Mouse (Mus musculus): ENCODE results near the gene Il6ra. TPM values are rescaled to one million over a fixed set of nuclear protein-coding genes. Genes with fewer than 3 reads are reported as not detected.

Gene Il6ra
- total and polyA plus RNA-seq, 2 experiments from 2014 or later: 1.1 to 2.0 TPM

- Histone ChIP-seq H3K27me3 (ENCODE audit: control insufficient read depth, insufficient read depth, low read length) (peaks cover 13% of the 10 kb centered on the region), H3K4me1 (ENCODE audit: control insufficient read depth, insufficient read depth) (peaks cover 4% of the 10 kb centered on the region; the same call in 1 of the 2 replicates), H3K27ac (ENCODE audit: low read depth) (no peak overlapping the region), H3K4me3 (ENCODE audit: low read depth, low read length) (no peak overlapping the region), H3K4me2 (ENCODE audit: low read depth, low read length) (no peak overlapping the region), H3K36me3 (replicated peaks; ENCODE audit: control insufficient read depth, insufficient read depth, low read length) (no peaks in the 10 kb centered on the region), H3K9ac (replicated peaks; ENCODE audit: low read depth, low read length) (no peak overlapping the region), H3K9me3 (replicated peaks; ENCODE audit: control insufficient read depth, low read length) (no peaks in the 10 kb centered on the region)
- DNase-seq (ENCODE audit: low spot score) (no peak), ATAC-seq (ENCODE audit: insufficient read depth, low read depth) (no peak)
- TF ChIP-seq CTCF (IDR thresholded peaks at IDR 0.05; ENCODE audit: low read depth) (no peak), EP300 (IDR thresholded peaks at IDR 0.05; ENCODE audit: low read depth) (no peak)
- WGBS: 65% methylated on average over 5 of the region's 5 CpGs
Measured at GRCm38 (mm10) chr3:89909703-89910542, 3.1 kb downstream of the Il6ra start.

DNA sequence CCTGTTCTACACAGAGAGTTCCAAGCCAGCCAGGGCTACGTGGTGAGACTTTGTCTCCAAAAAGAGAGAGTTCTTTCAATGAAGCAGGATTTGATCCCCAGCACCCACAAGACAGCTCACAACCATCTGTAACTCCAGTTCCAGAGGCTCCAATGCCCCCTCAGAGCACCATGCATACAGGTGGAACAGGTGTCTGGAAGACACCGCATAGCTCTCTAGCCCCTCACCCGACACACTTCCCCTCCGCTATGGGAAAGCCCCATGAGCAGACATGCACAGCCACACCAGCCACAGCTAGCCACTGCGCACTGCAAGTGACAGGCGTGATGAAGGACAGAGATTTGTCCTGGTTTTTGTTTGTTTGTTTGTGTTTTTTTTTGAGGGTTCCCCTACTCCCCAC lies 4.2 kb downstream of the Il6ra start:
- ATAC-seq (ENCODE audit: insufficient read depth, low read depth) (no peak), DNase-seq (ENCODE audit: low spot score) (no peak)
- no peak overlapping the region for H3K4me2 ChIP-seq (ENCODE audit: low read depth, low read length)
- H3K9ac ChIP-seq (replicated peaks; ENCODE audit: low read depth, low read length): no peak overlapping the region
- H3K4me1 ChIP-seq (ENCODE audit: control insufficient read depth, insufficient read depth): peaks cover 4% of the 10 kb centered on the region; the same call in 1 of the 2 replicates
- H3K9me3 ChIP-seq (replicated peaks; ENCODE audit: control insufficient read depth, low read length): no peaks in the 10 kb centered on the region
- no peak overlapping the region for H3K27ac ChIP-seq (ENCODE audit: low read depth)
- TF ChIP-seq EP300 (IDR thresholded peaks at IDR 0.05; ENCODE audit: low read depth) (no peak), CTCF (IDR thresholded peaks at IDR 0.05; ENCODE audit: low read depth) (no peak)
- WGBS: 74% methylated on average over 6 of the region's 6 CpGs
- H3K27me3 ChIP-seq (ENCODE audit: control insufficient read depth, insufficient read depth, low read length): peaks cover 13% of the 10 kb centered on the region
- H3K4me3 ChIP-seq (ENCODE audit: low read depth, low read length): no peak overlapping the region
- no peaks in the 10 kb centered on the region for H3K36me3 ChIP-seq (replicated peaks; ENCODE audit: control insufficient read depth, insufficient read depth, low read length)

DNA sequence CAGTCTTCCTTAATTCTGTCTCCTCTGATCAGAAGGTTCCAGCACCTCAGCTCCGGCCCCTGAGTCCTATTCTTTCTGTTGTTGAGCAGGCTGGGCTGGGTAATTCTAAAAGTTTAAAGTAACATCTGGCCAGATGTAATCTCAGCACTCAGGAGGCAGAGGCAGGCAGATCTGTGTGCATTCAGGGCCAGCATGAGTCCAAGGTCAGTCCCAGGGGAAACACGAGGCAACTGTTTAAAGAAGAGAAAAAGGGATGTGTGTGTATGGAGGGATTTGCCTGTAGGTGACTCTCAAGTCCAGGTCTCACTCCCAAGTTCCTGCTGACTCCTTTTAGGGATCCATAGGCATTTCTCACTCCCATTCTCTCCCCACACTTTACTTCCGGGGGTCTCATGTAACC lies 5.2 kb downstream of the Il6ra start:
- Histone ChIP-seq H3K36me3 (replicated peaks; ENCODE audit: control insufficient read depth, insufficient read depth, low read length) (no peaks in the 10 kb centered on the region), H3K9ac (replicated peaks; ENCODE audit: low read depth, low read length) (no peak overlapping the region), H3K27ac (ENCODE audit: low read depth) (no peak overlapping the region), H3K27me3 (ENCODE audit: control insufficient read depth, insufficient read depth, low read length) (peaks cover 15% of the 10 kb centered on the region), H3K4me1 (ENCODE audit: control insufficient read depth, insufficient read depth) (peaks cover 4% of the 10 kb centered on the region; the same call in 1 of the 2 replicates), H3K4me3 (ENCODE audit: low read depth, low read length) (no peak overlapping the region), H3K4me2 (ENCODE audit: low read depth, low read length) (no peak overlapping the region), H3K9me3 (replicated peaks; ENCODE audit: control insufficient read depth, low read length) (no peaks in the 10 kb centered on the region)
- ATAC-seq (ENCODE audit: insufficient read depth, low read depth) (no peak), DNase-seq (ENCODE audit: low spot score) (no peak)
- TF ChIP-seq CTCF (IDR thresholded peaks at IDR 0.05; ENCODE audit: low read depth): no peak
- no peak for TF ChIP-seq EP300 (IDR thresholded peaks at IDR 0.05; ENCODE audit: low read depth)
- WGBS: 79% methylated on average over 3 of the region's 3 CpGs

DNA sequence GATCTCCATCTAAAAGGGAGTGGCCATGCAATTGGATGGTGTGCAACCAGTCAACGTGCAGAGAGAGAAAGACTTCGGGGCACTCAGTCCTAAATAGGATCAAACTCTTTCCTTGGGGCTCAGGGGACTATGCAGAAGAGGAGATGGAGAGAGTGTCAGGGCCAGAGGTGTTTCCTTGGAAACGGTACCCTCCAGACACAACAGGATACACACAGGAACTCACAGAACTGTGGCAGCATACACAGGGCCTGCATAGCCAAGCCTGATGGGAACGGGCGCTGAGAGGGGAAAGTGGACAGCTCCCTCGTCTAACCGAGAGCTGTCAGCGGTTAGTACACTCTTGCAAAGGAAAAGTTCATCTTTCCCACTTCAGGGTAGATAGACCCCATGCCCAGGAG lies 13.5 kb downstream of the Il6ra start:
- H3K4me2 ChIP-seq (ENCODE audit: low read depth, low read length): no peak overlapping the region
- no peaks in the 10 kb centered on the region for H3K9me3 ChIP-seq (replicated peaks; ENCODE audit: control insufficient read depth, low read length)
- H3K27me3 ChIP-seq (ENCODE audit: control insufficient read depth, insufficient read depth, low read length): peaks cover 9% of the 10 kb centered on the region; the same call in 1 of the 2 replicates
- H3K4me1 ChIP-seq (ENCODE audit: control insufficient read depth, insufficient read depth): peaks cover 5% of the 10 kb centered on the region; the same call in 1 of the 2 replicates
- no peak overlapping the region for H3K9ac ChIP-seq (replicated peaks; ENCODE audit: low read depth, low read length)
- TF ChIP-seq CTCF (IDR thresholded peaks at IDR 0.05; ENCODE audit: low read depth): no peak
- no peak for TF ChIP-seq EP300 (IDR thresholded peaks at IDR 0.05; ENCODE audit: low read depth)
- no peak for ATAC-seq (ENCODE audit: insufficient read depth, low read depth)
- H3K27ac ChIP-seq (ENCODE audit: low read depth): 0 out of 2 replicates have a peak overlapping the region, but pooled peaks have one; percentile 15
- H3K4me3 ChIP-seq (ENCODE audit: low read depth, low read length): no peak overlapping the region
- WGBS: 46% methylated on average over 8 of the region's 8 CpGs
- DNase-seq (ENCODE audit: low spot score): no peak
- no peaks in the 10 kb centered on the region for H3K36me3 ChIP-seq (replicated peaks; ENCODE audit: control insufficient read depth, insufficient read depth, low read length)

DNA sequence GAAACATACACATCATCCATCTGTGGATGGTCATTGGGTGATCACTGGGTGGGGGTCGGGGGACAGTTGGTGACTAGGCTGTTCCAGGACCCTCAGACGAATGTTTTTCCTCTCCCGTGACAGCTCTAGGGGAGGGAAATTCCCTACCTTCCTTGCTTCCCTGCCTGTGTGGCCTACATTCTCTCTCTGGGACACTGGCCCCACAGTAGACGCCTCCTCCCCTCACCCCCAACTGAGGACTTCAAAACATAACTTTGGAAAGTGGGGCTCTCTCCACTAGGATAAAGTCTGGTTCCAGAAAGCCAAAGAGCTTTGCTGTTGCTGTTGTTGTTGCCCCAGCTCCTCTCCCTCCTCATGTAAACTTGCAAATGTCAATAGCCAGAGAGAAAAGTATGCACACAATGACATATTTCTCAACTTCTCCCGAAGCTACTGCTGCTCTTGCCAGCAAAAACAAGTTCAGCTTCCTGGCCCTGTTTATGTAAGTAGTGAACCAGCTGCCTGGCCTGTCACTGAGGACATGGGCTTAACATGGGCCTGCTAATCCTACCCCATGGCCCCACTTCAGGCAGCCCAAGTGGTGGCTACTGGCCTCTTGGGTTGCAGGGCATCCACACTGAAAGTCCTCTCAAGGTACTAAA lies 14.0 kb downstream of the Il6ra start:
- peaks cover 9% of the 10 kb centered on the region; the same call in 1 of the 2 replicates for H3K27me3 ChIP-seq (ENCODE audit: control insufficient read depth, insufficient read depth, low read length)
- no peak overlapping the region for H3K4me2 ChIP-seq (ENCODE audit: low read depth, low read length)
- TF ChIP-seq EP300 (IDR thresholded peaks at IDR 0.05; ENCODE audit: low read depth) (no peak), CTCF (IDR thresholded peaks at IDR 0.05; ENCODE audit: low read depth) (no peak)
- WGBS: 65% methylated on average over 5 of the region's 5 CpGs
- peaks cover 5% of the 10 kb centered on the region; the same call in 1 of the 2 replicates for H3K4me1 ChIP-seq (ENCODE audit: control insufficient read depth, insufficient read depth)
- ATAC-seq (ENCODE audit: insufficient read depth, low read depth): peak; percentile 49; the same call in 1 of the 2 replicates
- H3K9me3 ChIP-seq (replicated peaks; ENCODE audit: control insufficient read depth, low read length): no peaks in the 10 kb centered on the region
- H3K9ac ChIP-seq (replicated peaks; ENCODE audit: low read depth, low read length): no peak overlapping the region
- H3K27ac ChIP-seq (ENCODE audit: low read depth): 0 out of 2 replicates have a peak overlapping the region, but pooled peaks have one; percentile 15
- no peaks in the 10 kb centered on the region for H3K36me3 ChIP-seq (replicated peaks; ENCODE audit: control insufficient read depth, insufficient read depth, low read length)
- no peak overlapping the region for H3K4me3 ChIP-seq (ENCODE audit: low read depth, low read length)
- DNase-seq (ENCODE audit: low spot score): peak; percentile 65
